Mouse (Mus musculus) bone marrow macrophage, adult 2 months (primary cell): ENCODE data around the gene Ahctf1. TPM values are rescaled to one million over a fixed set of nuclear protein-coding genes. Genes with fewer than 3 reads are reported as not detected.
"Not testable (repeated sequence)": the region's sequence is repeated elsewhere in the genome, so short reads cannot be mapped to it uniquely, and the experiment has no call there.

Experiments used
- H3K27ac ChIP-seq: 2 replicates; pipeline ENCODE4 v1.5.1; 2012; ENCODE audit warnings: low read depth, low read length; ENCODE audit not compliant: insufficient read depth
- H3K4me1 ChIP-seq: 2 replicates; pipeline ENCODE4 v1.6.1; 2012; ENCODE audit warnings: low read length; ENCODE audit not compliant: control insufficient read depth, insufficient read depth
- H3K4me3 ChIP-seq: 2 replicates; pipeline ENCODE4 v1.5.1; 2012; ENCODE audit warnings: mild to moderate bottlenecking, low read length, moderate library complexity; ENCODE audit not compliant: insufficient read depth
- CTCF ChIP-seq: IDR thresholded peaks from 2 replicates; pipeline ENCODE4 v1.5.1; 2012; ENCODE audit warnings: low read depth, mild to moderate bottlenecking, low read length, moderate library complexity
- POLR2A ChIP-seq: IDR thresholded peaks from 2 replicates; pipeline ENCODE4 v1.6.1; 2012; ENCODE audit warnings: mild to moderate bottlenecking, low read depth, low read length, borderline replicate concordance
- polyA plus RNA-seq: library from polyadenylated mRNA; stranded (reverse); fragments of >200 nt; gene quantifications from 2 replicates; pipeline ENCODE4 v1.2.4, GENCODE M21; 2012; ENCODE audit not compliant: missing spikeins, insufficient read depth, insufficient read length

The Ahctf1 gene
- polyA plus RNA-seq, 1 experiment: 17.8 TPM

DNA sequence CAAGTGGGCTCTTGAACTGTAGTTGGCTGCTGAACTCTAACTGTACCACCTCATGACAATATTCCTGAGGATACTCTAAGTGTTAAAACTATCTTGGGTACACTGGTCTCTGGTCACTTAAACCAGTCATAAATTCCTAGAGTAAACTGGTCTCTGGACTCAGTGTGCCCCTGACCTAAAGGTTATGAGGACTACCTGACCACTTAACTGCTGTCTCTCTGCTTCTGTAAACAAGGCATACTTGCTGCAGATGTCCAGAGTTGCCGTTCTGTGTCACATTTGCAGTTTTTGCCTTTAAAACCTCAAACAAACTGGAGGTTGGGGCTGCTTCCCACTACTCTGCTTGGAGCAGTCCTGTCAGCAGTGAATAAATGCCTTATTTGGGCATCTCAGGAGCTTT lies 30.1 kb upstream of the Ahctf1 start:
- peaks cover 6% of the 10 kb centered on the region; the same call in 1 of the 2 replicates for H3K4me1 ChIP-seq
- TF ChIP-seq CTCF: no peak
- TF ChIP-seq POLR2A: no peak
- H3K27ac ChIP-seq: no peak overlapping the region
- H3K4me3 ChIP-seq: no peak overlapping the region

DNA sequence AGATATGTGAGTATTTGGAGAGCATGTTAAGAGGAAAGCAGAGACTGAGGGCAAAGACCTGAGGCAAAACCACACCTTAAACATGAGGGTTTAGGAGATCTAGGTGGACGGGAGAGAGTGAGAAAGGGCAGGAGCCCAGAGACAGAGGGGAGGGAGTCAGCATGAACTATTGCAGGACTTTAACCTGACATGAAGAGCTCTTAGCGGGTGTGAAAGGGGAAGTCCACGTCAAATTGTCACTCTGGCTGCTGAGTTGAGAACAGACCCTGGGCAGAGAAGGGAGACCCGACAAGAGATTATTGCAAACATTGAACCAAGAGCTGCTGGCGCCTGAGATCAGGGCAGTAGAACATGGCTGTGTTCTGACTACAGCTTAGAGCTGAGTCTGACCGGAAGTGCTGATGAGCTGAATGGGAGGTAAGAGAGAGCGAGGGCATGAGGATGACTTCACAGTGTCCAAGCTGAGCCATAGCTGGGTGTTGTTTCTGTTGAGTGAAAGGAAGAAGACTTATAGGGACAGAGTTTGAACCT lies 29.3 kb upstream of the Ahctf1 start:
- peaks cover 6% of the 10 kb centered on the region; the same call in 1 of the 2 replicates for H3K4me1 ChIP-seq
- TF ChIP-seq POLR2A (no peak), CTCF (no peak)
- no peak overlapping the region for H3K27ac ChIP-seq
- no peak overlapping the region for H3K4me3 ChIP-seq

DNA sequence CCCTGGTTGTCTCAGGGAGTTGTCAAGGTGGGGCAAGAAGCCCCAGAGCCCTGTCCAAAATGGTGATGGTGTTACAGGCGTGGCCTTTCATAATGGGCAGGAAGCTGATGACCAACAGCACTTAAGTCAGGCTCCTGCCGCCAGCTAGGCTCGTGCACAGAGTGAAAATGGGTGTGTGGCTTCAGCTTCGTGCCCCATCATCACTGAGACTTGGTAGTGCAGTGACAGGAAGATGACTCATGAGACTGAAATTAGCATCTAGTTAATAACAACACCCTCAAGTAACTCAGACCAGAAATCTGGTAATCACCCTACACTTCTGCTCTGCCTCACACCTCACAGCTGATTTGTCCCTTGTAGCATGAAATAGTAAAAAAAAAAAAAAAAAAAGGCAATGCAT lies 25.4 kb upstream of the Ahctf1 start:
- H3K4me1 ChIP-seq: peaks cover 6% of the 10 kb centered on the region; the same call in 1 of the 2 replicates
- TF ChIP-seq POLR2A (no peak), CTCF (no peak)
- H3K27ac ChIP-seq: no peak overlapping the region
- no peak overlapping the region for H3K4me3 ChIP-seq

DNA sequence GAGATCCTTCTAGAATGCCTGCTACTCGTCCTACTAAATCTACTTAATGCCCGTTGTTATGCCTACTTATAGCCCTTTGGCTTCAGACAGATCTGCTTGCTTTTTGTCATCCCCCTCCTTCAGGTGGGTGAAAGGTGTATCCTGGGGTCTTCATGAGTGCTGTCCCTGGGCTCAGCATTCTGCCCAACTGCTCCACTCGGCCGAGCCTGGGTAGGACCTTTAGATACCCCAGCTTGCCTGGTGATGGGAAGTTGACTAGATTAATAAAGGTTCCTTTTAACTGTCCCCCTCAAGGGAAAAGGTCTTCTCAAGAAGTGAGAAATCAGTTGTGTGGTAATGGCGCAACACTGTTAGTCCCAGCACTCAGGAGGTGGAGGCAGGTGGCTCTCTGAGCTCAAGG lies 24.6 kb upstream of the Ahctf1 start:
- Histone ChIP-seq H3K4me3 (no peak overlapping the region), H3K27ac (no peak overlapping the region)

DNA sequence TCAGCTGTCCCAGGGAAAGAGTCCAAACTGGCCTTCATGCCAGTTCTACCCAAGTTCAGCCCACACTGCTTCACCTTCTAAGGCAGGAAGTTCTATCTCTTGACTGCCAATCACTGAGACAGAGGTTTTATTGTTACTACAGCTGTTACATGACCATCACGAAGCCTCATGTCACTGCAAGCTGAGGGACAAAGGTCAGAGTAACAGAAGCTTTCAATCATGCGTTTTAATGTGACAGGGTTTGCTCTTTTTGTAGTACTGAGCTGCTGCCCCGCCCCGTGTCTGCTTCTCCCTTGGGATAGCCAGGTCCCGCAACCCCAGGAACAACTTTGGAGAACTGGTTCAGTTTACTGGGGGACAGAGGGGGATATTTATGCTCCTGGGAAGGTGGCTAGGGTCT lies 21.1 kb upstream of the Ahctf1 start:
- Histone ChIP-seq H3K27ac (no peak overlapping the region), H3K4me3 (no peak overlapping the region), H3K4me1 (peaks cover 6% of the 10 kb centered on the region; the same call in 1 of the 2 replicates)
- no peak for TF ChIP-seq POLR2A
- TF ChIP-seq CTCF: no peak

More for the DNA sequence above, 24.6 kb upstream of the Ahctf1 start:
- TF ChIP-seq POLR2A (no peak), CTCF (no peak)
- H3K4me1 ChIP-seq: peaks cover 6% of the 10 kb centered on the region; the same call in 1 of the 2 replicates

DNA sequence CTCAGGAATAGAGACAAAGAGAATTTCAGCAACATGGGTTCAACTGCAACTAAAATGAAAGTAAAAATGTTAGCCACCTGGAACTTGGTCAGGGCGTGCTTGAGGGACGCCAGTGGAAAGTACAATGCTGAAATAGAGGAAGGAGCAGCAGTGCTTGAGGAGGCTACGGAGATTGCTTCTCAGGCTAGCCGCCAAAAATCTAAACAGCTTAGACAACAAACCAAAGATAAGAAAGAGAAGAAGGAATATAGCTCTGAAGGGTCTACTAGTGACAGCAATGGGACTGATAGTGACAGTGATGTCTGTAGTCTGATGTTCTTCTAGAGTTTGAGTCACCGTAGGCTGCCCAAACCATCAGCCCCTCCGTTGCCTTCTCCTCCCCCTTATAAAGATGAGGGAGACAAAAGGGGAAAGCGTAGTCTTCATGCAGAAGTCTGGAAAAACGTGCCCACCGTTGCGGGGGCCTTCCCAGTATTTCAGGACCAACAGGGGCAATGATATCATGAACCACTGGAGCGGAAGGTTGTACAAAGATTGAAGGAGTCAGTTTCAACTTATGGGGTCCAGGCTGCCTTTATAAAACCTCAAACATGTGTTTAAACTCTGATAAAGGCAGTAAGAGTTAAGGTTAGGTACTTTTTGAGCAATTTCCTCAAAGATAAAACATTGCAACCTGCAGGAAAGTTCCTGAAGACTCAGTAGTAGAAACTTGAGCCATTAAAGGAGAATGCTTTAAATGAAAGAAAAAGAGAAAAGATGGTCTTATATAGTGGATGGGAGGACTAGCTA lies 15.2 kb upstream of the Ahctf1 start:
- H3K27ac ChIP-seq, H3K4me3 ChIP-seq, H3K4me1 ChIP-seq: not testable (repeated sequence)

DNA sequence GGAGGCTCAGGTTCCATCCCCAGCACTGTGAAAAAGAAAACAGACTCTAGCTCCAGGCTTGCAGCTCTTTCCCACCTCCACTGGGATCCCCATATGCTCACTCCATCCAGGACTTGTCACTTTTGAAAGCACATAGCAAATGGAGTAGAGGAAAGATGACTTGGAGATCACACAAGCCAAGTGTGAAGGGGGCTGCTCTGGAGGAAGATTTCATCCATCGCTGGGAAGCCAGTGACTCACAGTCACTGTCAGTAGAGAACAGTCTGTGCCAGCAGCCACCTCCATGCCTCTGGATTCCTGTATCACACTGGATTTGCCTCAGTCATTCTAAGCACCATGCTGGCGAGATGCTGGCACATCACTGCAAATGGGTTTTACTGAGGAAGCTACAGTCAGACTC lies 11.1 kb upstream of the Ahctf1 start:
- H3K4me1 ChIP-seq: no peaks in the 10 kb centered on the region
- TF ChIP-seq POLR2A: no peak
- TF ChIP-seq CTCF: no peak
- H3K4me3 ChIP-seq: no peak overlapping the region
- H3K27ac ChIP-seq: no peak overlapping the region

DNA sequence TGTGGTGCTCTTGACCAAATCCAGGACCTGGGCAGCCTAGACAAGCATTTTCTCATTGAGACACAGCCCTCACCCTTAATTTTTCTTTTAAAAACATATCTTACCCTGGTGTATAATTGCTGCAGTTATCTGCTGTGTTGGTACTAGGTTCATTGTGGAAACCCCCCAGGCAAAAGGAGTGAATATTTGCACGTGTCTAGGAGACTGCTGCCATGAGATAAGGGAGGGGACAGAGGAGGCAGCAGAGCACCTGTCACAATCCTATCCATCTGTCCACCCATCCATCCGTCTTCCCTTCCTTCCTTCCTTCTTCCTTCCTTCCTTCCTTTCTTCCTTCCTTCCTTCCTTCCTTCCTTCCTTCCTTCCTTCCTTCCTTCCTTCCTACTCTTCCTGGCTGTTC lies 9.9 kb upstream of the Ahctf1 start:
- Histone ChIP-seq H3K4me3 (no peak overlapping the region), H3K27ac (no peak overlapping the region), H3K4me1 (no peaks in the 10 kb centered on the region)
- TF ChIP-seq POLR2A: no peak
- TF ChIP-seq CTCF: no peak

DNA sequence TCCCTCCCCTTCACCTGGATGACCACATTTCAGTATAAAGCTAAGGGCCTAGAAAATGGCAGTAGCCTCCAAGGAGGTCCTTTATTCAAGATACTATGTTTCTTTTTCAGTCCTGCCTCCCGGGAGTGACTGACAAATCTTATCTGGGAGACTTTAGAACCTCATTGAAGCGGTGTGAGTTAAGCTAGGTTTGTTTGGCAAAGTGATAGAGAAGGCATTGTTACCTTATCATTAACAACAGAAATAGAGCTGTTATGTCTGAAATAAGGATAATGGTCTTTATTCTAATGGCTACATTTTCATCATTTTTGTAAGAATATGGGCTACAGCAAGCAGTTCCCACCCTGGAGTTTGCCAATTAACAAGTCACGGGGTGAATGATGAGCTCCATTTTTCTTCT lies 4.8 kb upstream of the Ahctf1 start:
- no peak overlapping the region for H3K4me3 ChIP-seq
- H3K4me1 ChIP-seq: peaks cover 4% of the 10 kb centered on the region
- no peak overlapping the region for H3K27ac ChIP-seq
- TF ChIP-seq POLR2A: no peak
- no peak for TF ChIP-seq CTCF

DNA sequence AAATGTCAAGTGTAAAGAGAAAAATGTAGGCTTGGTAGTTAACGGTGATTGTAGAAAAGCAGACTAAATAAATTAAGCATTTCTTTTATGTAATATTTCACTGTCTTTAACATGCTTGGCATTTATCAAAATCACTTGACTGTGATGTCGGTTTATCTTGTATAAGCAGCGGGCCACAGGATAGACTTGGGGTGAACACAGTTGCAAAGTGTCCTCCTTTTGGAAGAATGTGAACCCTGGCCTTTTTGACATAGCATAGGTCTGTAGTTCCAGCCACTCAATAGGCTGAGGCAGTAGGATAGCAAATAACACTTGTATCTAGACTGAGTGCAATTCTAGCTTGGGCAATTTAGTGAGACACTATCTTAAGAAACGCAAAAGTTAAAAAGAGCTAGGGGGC lies 4.0 kb upstream of the Ahctf1 start:
- no peak overlapping the region for H3K4me3 ChIP-seq
- no peak for TF ChIP-seq CTCF
- no peak for TF ChIP-seq POLR2A
- H3K4me1 ChIP-seq: peaks cover 4% of the 10 kb centered on the region
- no peak overlapping the region for H3K27ac ChIP-seq

DNA sequence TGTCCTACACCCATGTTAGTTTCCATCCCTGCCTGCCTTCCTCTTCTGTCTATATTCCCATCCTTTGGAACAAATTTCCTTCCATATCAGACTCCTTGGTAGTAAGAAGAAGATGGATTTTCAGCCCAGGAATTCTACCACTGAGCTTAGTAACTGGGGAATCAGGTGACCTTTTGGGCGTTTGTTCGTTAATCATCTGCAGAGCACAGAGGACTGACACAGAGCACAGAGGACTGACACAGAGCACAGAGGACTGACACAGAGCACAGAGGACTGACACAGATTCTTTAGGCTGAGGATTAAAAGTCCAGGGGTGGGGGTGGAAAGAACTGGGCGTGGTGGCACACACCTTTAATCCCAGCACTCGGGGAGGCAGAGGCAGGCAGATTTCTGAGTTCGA lies 2.3 kb upstream of the Ahctf1 start:
- TF ChIP-seq POLR2A (no peak), CTCF (no peak)
- Histone ChIP-seq H3K4me3 (no peak overlapping the region), H3K27ac (no peak overlapping the region), H3K4me1 (peaks cover 13% of the 10 kb centered on the region)
